Mouse (Mus musculus) R1 (cell line): Measurements from ENCODE around the gene Slc1a2.
A peak's percentile ranks its signal among the peaks of the same experiment; 100 is the strongest.

Experiments used
- DNase-seq: peaks from one replicate; pipeline ENCODE4 v3.0.0-alpha.2; 2018; ENCODE audit warnings: low read depth, low spot score

Gene Slc1a2

GRCm38 (mm10) chr2:102712678-102713628, 54.5 kb downstream of the Slc1a2 start:
- DNase-seq: no peak

GRCm38 (mm10) chr2:102714320-102714719, 55.9 kb downstream of the Slc1a2 start:
- DNase-seq: no peak

GRCm38 (mm10) chr2:102715754-102716153, 57.3 kb downstream of the Slc1a2 start:
- no peak for DNase-seq

GRCm38 (mm10) chr2:102721859-102722258, 63.4 kb downstream of the Slc1a2 start:
- DNase-seq: no peak

GRCm38 (mm10) chr2:102725054-102725453, 66.6 kb downstream of the Slc1a2 start:
- DNase-seq: no peak

- DNase-seq: no peak
Observed at GRCm38 (mm10) chr2:102730386-102730785, 71.9 kb downstream of the Slc1a2 start.

GRCm38 (mm10) chr2:102730788-102731187, 72.3 kb downstream of the Slc1a2 start:
- no peak for DNase-seq

GRCm38 (mm10) chr2:102733128-102733527, 74.7 kb downstream of the Slc1a2 start:
- DNase-seq: no peak

GRCm38 (mm10) chr2:102734055-102734454, 75.6 kb downstream of the Slc1a2 start:
- no peak for DNase-seq

GRCm38 (mm10) chr2:102735031-102735430, 76.6 kb downstream of the Slc1a2 start:
- no peak for DNase-seq

- DNase-seq: no peak
Observed at GRCm38 (mm10) chr2:102735811-102736210, 77.4 kb downstream of the Slc1a2 start.

- no peak for DNase-seq
Observed at GRCm38 (mm10) chr2:102736490-102736889, 78.0 kb downstream of the Slc1a2 start.

GRCm38 (mm10) chr2:102738852-102739251, 80.4 kb downstream of the Slc1a2 start:
- DNase-seq: no peak

GRCm38 (mm10) chr2:102742685-102743084, 84.2 kb downstream of the Slc1a2 start:
- no peak for DNase-seq

GRCm38 (mm10) chr2:102743918-102744696, 85.6 kb downstream of the Slc1a2 start:
- DNase-seq: peak; percentile 60

- peak; percentile 59 for DNase-seq
Observed at GRCm38 (mm10) chr2:102745259-102745906, 86.9 kb downstream of the Slc1a2 start.

- DNase-seq: no peak
Observed at GRCm38 (mm10) chr2:102747758-102748157, 89.3 kb downstream of the Slc1a2 start.

GRCm38 (mm10) chr2:102749926-102750325, 91.5 kb downstream of the Slc1a2 start:
- no peak for DNase-seq

GRCm38 (mm10) chr2:102751846-102752245, 93.4 kb downstream of the Slc1a2 start:
- DNase-seq: no peak

- DNase-seq: no peak
Observed at GRCm38 (mm10) chr2:102757241-102757860, 98.9 kb downstream of the Slc1a2 start.

GRCm38 (mm10) chr2:102759479-102759878, 101.0 kb downstream of the Slc1a2 start:
- DNase-seq: no peak
